Mouse (Mus musculus) heart, adult 2 months (tissue): Measurements from ENCODE around the gene Tmem104.

Source experiments
- CTCF ChIP-seq: fragments of 200-600 bp; IDR thresholded peaks from 2 replicates; pipeline ENCODE4 v1.8.1; 2022; ENCODE audit warnings: antibody characterized with exemption, mild to moderate bottlenecking, moderate library complexity
- EP300 ChIP-seq: fragments of 200-500 bp; IDR thresholded peaks from 2 replicates; pipeline ENCODE4 v1.6.1; 2011; ENCODE audit warnings: low read depth, low read length, control low read depth; ENCODE audit not compliant: insufficient read depth
- POLR2A ChIP-seq: fragments of 200-500 bp; IDR thresholded peaks from 2 replicates; pipeline ENCODE4 v1.6.1; 2011; ENCODE audit warnings: mild to moderate bottlenecking, low read depth, low read length, control low read depth; ENCODE audit not compliant: insufficient read depth

DNA sequence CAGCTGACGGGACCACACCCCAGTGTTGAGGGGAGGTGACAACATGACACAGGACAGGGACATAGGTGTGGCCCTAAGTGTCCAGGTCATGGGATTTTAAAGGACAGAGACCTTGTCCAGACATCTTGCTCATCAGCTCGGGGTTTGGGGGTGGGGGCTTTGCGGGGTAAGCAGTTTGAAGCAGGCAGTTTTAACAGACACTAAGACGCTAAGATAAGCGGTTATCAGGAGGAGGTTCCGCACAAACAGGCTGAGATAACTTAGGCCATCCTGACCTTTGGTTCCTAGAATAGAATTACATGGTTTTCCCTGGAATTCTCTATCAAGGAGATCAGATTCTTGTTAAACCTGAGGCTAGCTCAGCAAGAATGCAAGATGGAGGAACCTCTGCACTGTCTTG is 7.4 kb downstream of the Tmem104 start:
- TF ChIP-seq EP300 (no peak), CTCF (no peak), POLR2A (no peak)
